Mouse (Mus musculus) Patski (cell line): ENCODE measurements at regions not wholly inside any gene's neighbourhood (a gene's known extent, or its start where the extent isn't known, plus 50 kb on each side); places are given as distances from the start of the nearest gene placed in this dataset.
"Not testable (repeated sequence)": the region's sequence is repeated elsewhere in the genome, so short reads cannot be mapped to it uniquely, and the experiment has no call there.

Source experiments
- ATAC-seq: fragments of 100-300 bp; one replicate; pipeline ENCODE4 v1.8.0; 2021
- CTCF ChIA-PET: fragments of 350-600 bp; sonication (Branson Sonifier 250); formaldehyde crosslinking; loops from one replicate; lab custom pipeline; 2022; ENCODE audit warnings: inconsistent platforms; lab: Charles Lee
- POLR2A ChIA-PET: fragments of 350-600 bp; sonication (Branson Sonifier 250); formaldehyde crosslinking; loops from one replicate; lab custom pipeline; 2022; ENCODE audit warnings: antibody characterized with exemption, inconsistent platforms; lab: Charles Lee
- DNase-seq: peaks from one replicate; pipeline ENCODE4 v3.0.0-alpha.2; 2011; ENCODE audit warnings: low read depth, low spot score
- H3K27me3 ChIP-seq: fragments of 371-371 bp; one replicate; pipeline ENCODE4 v1.5.1; 2021
- CTCF ChIP-seq: fragments of 100-300 bp; IDR thresholded peaks from one replicate; pipeline ENCODE4 v1.5.1; 2021
- in situ Hi-C: fragments of 300-500 bp; cut with MboI; formaldehyde crosslinking; loops from 3 replicates; pipeline ENCODE4 v1.11.1; 2018; ENCODE audit warnings: low pct_unique_long_range_greater_than_20kb, mixed read lengths

DNA sequence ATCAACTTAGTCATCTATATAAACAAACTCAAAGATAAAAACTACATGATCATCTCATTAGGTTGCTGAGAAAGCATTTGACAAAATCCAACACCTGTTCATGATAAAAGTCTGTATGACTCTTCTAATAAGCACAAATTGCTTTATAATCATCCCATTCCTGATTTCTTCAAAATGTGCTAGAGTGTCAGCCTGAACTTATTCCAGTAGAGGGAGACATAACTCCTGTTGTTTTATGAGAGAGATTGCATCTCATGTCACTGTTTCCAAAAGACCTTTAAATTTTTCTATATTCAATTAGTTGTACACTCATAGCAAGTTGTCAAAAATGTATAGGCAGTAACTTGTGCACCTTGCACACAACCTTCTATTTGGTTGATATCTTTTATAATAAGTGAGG, 96.0 kb upstream of the Tacstd2 start:
- TF ChIP-seq CTCF = no peak
- POLR2A ChIA-PET = no interaction called here
- peaks cover 2% of the 10 kb centered on the region for H3K27me3 ChIP-seq
- DNase-seq (no peak), ATAC-seq (no peak)
- in situ Hi-C loops = no loop called here
- CTCF ChIA-PET = no interaction called here

DNA sequence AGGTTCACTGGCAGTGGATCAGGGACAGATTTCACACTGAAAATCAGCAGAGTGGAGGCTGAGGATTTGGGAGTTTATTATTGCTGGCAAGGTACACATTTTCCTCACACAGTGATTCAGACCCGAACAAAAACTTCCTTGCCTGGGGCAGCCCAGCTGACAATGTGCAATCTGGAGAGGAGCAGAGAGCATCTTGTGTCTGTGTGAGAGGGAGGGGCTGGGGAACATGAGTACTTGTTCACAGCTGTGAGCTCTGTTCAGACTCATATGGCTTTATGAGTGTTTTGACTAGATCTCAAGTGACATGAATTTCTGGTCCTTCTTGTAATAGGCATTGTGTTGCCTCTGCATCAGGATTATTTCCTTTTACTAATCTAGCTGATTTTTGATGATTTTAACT, 74.8 kb upstream of the Tacstd2 start:
- no peak for DNase-seq
- POLR2A ChIA-PET = no interaction called here
- peaks cover 6% of the 10 kb centered on the region for H3K27me3 ChIP-seq
- CTCF ChIA-PET = no interaction called here
- peak; percentile 31 for ATAC-seq
- in situ Hi-C loops = loop anchor here (10.0 kb wide), 1 partner anchor 114 kb away; no protein-coding TSS in a partner anchor
- no peak for TF ChIP-seq CTCF

DNA sequence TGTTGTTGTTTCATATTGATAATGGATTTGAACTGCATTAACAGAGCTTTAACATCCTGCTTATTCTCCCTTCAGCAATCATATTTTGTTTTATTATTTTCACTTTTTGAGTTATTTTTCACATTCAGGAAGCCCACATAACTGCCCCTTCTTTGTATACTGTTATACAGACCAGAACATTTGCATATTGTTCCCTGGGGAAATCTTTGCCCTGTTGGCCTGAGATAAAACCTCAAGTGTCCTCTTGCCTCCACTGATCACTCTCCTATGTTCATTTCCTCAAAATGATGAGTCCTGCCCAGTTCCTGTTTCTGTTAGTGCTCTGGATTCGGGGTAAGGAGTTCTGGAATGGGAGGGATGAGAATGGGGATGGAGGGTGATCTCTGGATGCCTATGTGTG, 73.9 kb upstream of the Tacstd2 start:
- CTCF ChIA-PET, in situ Hi-C loops, H3K27me3 ChIP-seq, POLR2A ChIA-PET, ATAC-seq, DNase-seq: not testable (repeated sequence)
